Mouse (Mus musculus): ENCODE results near the gene Ngp. TPM values are rescaled to one million over a fixed set of nuclear protein-coding genes. Genes with fewer than 3 reads are reported as not detected.

The Ngp gene
- total RNA-seq, 2 experiments from 2014 or later: 0.42 to 0.49 TPM

DNA sequence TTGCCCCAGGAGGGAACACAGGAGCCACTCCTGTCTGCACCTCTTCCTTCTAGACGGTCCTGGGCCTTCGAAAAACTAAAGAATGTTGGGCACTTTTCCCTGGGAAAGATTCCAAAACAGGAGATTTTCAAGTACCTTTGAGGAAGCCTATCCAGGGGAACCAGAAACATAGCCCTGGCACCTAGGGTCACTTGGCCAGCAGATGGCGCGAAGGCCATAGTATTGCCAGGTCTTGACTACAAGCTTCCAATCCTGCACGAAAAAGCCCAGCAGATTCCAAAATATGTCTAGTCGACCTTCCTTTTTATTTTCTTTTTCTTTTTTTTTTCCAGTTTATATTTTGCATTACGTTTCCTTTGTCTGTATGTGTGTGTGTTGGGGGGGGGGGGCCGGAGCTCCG is 5.8 kb upstream of the Ngp start:
- peak in 1 of 2 experiments; percentile 42 for DNase-seq

GRCm38 (mm10) chr9:110431241-110431640 is 11.7 kb downstream of the Ngp start:
- DNase-seq: no peak
- intact Hi-C loops (cut with DNase I): no loop called here

More for the DNA sequence above, 5.8 kb upstream of the Ngp start:
- intact Hi-C loops (cut with DNase I): loop anchor here (1.0 to 5.0 kb wide), 3 partner anchors 294 to 459 kb away; no protein-coding TSS in a partner anchor

GRCm38 (mm10) chr9:110433045-110433444 is 13.5 kb downstream of the Ngp start:
- intact Hi-C loops (cut with DNase I): no loop called here
- DNase-seq: no peak

GRCm38 (mm10) chr9:110436041-110436440 is 16.5 kb downstream of the Ngp start:
- DNase-seq: no peak
- intact Hi-C loops (cut with DNase I): no loop called here

- intact Hi-C loops (cut with DNase I): no loop called here
- no peak for DNase-seq
Measured at GRCm38 (mm10) chr9:110440049-110440448, 20.5 kb downstream of the Ngp start.

DNA sequence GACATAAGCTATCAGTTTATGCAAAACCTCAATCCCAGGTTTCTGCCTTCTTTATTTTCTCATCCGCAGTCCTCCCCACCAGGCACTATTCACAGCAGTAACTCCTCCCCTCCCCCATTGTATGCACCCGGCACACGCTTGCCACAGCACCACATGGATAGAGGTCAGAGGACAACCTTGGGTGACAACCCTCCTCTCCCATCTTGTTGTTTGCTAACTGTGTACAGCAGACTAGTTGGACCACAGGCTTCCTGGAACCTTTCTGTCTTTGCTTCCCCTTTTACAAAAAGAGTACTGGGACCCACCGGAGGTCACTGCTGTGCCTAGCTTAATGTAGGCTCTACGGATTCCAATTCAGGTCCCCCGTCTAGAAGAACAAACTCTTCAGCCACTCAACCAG is 21.0 kb downstream of the Ngp start:
- intact Hi-C loops (cut with DNase I): no loop called here
- no peak for DNase-seq

DNA sequence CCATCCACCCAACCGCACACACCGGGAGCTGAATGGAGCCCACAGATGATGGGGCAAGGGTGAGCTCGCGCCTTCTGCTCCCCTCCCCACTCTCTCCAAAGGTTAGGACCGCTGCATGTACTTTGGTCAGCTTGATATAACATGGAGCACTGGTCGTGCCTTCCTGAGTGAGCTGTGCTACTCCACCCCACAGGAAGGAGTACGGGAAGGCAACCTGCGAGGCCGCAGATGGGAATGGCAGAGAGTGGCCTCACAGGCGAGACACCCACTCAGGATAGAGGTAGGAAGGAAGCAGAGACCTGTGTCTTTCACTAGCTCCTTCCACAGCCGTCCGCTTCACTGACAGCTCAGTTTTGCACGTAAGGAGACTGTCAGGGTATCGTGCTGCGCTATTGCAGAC is 28.8 kb downstream of the Ngp start:
- intact Hi-C loops (cut with DNase I): loop anchor here (2.0 to 5.0 kb wide), 2 partner anchors 174 to 260 kb away; partner anchors contain the start of gene Nradd
- DNase-seq: no peak

DNA sequence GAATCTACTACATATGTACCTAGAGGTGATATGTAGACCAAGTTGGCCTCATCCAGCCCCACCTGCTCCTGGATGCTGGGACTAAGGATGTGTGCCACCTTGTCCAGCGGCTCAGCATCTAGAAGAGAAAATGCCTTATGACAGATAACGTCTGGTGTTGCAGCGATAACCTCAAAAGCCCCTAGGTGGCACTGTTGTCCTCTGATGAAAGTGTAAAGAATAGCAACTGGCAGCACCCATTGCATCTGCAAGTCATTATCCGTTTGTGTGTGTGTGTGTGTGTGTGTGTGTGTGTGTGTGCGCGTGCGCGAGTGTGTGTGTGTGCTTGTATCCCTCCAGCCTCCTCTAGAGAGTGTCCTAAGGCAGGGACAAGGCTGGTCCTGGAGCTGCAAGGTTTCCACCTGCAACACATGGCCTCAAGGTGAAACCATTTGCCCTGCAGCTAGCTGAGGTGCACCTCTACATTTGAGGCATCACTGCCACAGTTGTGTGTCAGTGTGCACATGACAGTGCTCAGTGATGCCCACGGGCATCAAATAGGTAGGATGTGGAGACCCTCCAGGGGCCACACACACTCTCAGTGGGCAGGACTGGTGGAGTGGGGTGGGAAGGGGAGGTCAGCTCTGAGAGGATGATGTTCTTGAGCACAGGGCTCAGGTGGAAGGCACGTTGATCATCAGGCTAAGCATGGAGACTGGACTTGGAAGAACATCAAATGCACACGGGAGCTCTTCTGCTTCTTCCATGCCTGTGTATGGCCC is 29.5 kb downstream of the Ngp start:
- peak; percentile 70 to 75 for DNase-seq
- intact Hi-C loops (cut with DNase I): loop anchor here (2.0 to 5.0 kb wide), 2 partner anchors 173 to 260 kb away; partner anchors contain the start of gene Nradd

- intact Hi-C loops (cut with DNase I): no loop called here
- DNase-seq: no peak
Measured at GRCm38 (mm10) chr9:110452523-110452922, 33.0 kb downstream of the Ngp start.

DNA sequence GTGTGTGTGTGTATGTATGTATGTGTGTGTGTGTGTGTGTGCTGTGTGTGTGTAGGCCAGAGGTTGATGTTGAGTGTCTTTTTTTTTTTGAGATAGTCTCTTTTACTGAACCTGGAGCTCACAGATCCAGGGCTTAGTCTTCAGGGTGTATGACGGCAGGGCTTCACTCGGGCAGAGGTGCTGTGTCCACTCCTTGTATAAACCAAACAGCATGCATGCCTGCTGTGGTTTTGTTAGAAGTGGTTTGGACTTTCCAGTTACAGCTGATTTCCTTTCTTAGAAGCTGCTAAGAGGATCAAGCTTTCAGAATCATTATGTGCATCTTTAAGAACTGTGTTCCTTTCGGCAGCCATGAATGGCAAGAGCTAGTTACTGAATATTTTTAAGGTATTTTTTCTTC is 38.4 kb downstream of the Ngp start:
- no peak for DNase-seq
- intact Hi-C loops (cut with DNase I): no loop called here

DNA sequence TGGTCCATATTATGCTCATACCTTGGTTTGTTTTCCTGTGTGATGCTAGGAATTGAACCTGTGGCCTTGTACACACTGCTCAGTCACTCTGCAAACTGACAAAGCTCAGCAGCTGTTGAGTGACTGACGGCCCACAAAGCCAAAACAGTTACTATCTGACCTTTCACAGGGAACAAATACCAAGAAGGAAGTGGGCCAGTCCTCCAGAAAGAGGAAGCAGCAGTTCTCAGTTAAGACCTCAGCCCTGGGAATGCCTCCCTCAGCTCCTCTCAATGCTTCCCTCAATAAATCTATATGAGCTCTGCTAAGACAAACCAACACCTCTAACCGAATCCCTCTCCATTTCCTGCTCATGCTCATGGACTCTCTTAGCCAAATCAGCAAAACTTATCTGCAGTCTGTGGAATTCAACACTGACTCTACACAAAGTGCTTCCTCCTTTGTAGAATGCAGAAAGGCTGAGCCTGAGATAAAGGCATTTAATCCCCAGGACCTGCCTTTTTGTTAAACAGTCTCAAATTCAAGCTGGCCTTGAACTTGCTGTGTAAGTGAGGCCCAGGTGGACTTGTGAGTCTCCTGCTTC is 39.7 kb downstream of the Ngp start:
- intact Hi-C loops (cut with DNase I): no loop called here
- no peak for DNase-seq

DNA sequence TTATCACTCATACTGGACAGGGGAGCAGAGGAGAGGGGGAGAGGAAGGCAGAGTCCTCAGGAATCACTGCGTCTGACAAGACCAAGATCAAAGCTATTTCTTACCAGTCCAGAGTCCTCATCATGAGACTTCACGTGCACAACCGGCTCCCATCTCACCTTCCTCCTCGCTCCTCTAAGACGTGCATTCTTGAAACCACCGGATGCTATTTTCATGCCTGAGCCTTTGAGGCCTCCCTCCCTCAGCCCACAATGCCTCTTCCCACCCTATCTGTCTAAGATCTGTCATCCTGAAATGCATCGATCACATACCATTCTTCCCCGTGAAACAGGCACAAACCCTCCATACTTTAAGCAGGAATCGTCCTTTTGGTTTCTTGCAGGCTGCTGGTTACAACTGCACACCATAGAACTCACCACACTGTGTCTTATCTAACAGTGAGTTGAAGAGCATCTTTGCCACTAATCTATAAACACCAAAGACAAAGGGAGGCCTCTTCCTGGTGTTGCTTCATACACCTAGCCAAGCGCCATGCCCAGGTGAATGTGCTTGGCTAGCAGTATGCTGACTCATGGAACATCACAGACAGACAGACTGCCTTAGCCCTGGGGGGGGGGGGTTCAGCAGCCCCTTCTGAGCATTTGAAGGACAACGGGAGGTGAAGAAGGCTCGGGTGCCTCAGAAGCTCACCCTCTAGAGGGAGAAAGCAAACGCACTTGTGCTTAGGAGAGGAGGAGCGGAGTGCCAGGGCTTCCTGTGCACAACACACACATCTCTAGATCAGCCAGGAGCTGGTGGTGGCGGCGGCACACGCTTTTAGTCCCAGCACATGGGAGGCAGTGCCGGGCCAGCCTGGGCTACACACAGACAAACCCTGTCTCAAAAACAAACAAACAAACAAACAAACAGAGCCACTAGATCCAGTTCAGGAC is 41.6 kb downstream of the Ngp start:
- DNase-seq: no peak
- intact Hi-C loops (cut with DNase I): no loop called here

DNA sequence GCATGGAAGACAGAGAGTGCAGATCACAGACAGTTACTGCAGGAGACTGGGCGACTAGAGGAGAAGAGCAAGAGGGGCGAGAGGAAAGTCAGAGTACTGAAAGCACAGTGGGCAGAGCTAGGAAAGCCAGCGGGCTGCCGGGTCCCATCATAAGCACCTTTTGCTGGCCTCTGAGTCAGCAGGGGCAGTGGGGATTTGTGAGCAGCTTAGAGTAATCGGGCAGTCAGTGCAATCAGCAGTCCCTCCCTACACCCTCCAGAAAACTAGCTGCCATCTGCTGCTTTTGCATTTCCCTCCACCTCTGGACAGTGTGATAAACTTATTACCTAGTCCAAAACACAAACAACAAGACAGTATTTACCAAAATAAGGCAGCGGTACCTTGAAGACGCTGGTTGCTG is 42.8 kb downstream of the Ngp start:
- no peak for DNase-seq
- intact Hi-C loops (cut with DNase I): no loop called here

DNA sequence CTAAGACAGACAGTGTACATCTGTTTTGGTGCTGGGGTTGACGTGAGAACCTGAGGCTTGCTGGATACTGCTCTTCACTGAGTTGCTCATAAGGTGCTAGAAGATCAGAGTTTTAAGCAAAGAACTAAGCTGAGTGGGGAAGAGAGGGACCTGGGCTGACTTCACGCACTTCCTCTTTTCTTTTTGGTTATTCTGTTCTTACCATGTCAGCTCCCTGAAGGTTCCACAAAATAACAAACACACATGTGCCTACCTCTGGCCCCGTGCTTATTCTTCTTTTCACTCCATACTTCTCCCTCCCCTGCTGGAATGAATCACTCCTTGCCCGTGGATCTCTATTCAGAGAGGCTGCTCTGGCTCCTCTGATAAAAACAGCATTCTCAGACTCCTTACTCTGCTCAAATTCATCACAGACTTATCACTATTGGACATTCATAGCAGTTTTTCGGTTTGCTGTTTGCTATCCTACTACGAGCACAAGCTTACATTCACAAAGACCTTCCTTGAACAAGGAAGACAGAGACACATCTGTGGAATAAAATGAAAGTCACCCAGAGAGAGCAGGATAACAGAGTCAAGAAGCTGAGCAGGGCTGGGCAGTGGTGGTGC is 44.5 kb downstream of the Ngp start:
- DNase-seq: no peak
- intact Hi-C loops (cut with DNase I): no loop called here

DNA sequence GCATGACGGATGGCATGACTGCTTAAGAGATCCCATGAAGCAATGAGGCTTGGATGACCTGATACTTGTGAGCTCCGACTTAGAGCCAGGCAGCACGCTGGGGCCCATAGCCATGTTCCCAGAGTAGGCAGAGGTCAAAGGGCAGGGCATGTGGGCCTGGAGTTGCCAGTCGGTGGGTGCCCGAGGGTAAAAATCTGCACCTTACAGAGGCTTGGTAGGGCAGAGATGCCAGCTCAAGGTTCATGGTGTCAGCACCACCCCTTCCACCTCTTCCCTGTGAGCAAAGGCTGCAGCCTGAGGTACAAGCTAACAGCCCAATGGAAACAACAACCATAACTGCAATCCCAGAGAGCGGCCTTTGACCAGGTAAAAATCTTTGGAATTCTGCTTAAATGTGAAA is 45.8 kb downstream of the Ngp start:
- intact Hi-C loops (cut with DNase I): no loop called here
- no peak for DNase-seq

DNA sequence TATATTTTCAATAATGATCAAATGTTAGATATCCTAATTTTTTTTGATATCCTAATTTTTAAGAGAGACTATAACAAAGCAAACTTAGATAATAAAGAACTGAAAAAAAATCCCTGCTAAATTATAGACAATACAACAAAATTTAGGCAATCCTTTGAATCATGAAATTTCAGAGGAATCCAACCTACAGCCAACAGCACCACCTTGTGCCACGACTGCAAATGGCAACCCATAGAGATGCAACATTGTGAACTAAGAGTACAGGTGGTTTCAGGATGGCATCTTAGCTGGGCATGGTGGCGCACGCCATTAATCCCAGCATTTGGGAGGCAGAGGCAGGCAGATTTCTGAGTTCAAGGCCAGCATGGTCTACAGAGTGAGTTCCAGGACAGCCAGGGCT is 46.6 kb downstream of the Ngp start:
- intact Hi-C loops (cut with DNase I): no loop called here
- peak in 1 of 2 experiments; percentile 46 for DNase-seq

Other genes starting within 250 kb of the Ngp start
- gene Cspg5, start 176.0 kb upstream of the Ngp start, total RNA-seq (2021): under 1 TPM; 0.14 to 0.25 TPM
- 1 to 10 TPM; 2.6 to 3.2 TPM for gene Elp6, start 114.6 kb upstream of the Ngp start, total RNA-seq (2021)
- 10 to 100 TPM; 29.6 to 32.0 TPM for gene Scap, start 86.5 kb upstream of the Ngp start, total RNA-seq (2021)
- gene Ptpn23, start 11.5 kb upstream of the Ngp start, total RNA-seq (2021): 10 to 100 TPM; 13.9 to 14.3 TPM
- gene Klhl18, start 56.9 kb downstream of the Ngp start, total RNA-seq (2021): 10 to 100 TPM; 11.8 to 12.8 TPM
- under 1 TPM; 0.24 to 0.36 TPM for gene Kif9, start 57.2 kb downstream of the Ngp start, total RNA-seq (2021)
- gene Setd2, start 112.8 kb downstream of the Ngp start, total RNA-seq (2021): 10 to 100 TPM; 43.3 to 44.3 TPM
- gene Nradd, start 204.7 kb downstream of the Ngp start, total RNA-seq (2021): 1 to 10 TPM in 1 of 2 experiments, under 1 TPM in 1; 0.92 to 1.2 TPM
- gene Nbeal2, start 234.4 kb downstream of the Ngp start, total RNA-seq (2021): 10 to 100 TPM in 1 of 2 experiments, 1 to 10 TPM in 1; 9.5 to 11.0 TPM
- 10 to 100 TPM; 60.6 to 66.9 TPM for gene Ccdc12, start 236.8 kb downstream of the Ngp start, total RNA-seq (2021)